Mouse (Mus musculus) C2C12 (cell line): ENCODE data around the gene Specc1.

ENCODE experiments used
- CEBPB ChIP-seq: IDR thresholded peaks from one replicate; pipeline ENCODE4 v1.6.1; 2011; ENCODE audit warnings: low read depth, mild to moderate bottlenecking, control low read depth, moderate library complexity
- CTCF ChIP-seq: IDR thresholded peaks from one replicate; pipeline ENCODE4 v1.5.1; 2011; ENCODE audit not compliant: control insufficient read depth, insufficient read depth, insufficient read length
- MAX ChIP-seq: IDR thresholded peaks from one replicate; pipeline ENCODE4 v1.6.1; 2011; ENCODE audit warnings: mild to moderate bottlenecking, control low read depth
- MYOG ChIP-seq: IDR thresholded peaks from one replicate; pipeline ENCODE4 v1.6.1; 2011; ENCODE audit not compliant: control insufficient read depth, insufficient read length; ENCODE audit errors: extremely low read depth
- USF1 ChIP-seq: IDR thresholded peaks from one replicate; pipeline ENCODE4 v1.6.1; 2011; ENCODE audit warnings: low read depth, mild to moderate bottlenecking, control low read depth, moderate library complexity

GRCm38 (mm10) chr11:62247759-62248400, 291.3 kb downstream of the Specc1 start:
- TF ChIP-seq CTCF (no peak), USF1 (no peak), MAX (no peak), CEBPB (no peak), MYOG (no peak)
